Mouse (Mus musculus) kidney, embryonic 15.5 days (tissue): ENCODE measurements around the gene Paqr4. TPM values are rescaled to one million over a fixed set of nuclear protein-coding genes. Genes with fewer than 3 reads are reported as not detected.

Experiments used
- ATAC-seq: fragments of 200-750 bp; cut with Nextera tagmentation; replicated peaks from 2 replicates; pipeline ENCODE4 v1.8.0; 2017; ENCODE audit warnings: moderate TSS enrichment; ENCODE audit not compliant: low FRiP score
- H3K27ac ChIP-seq: fragments of 300-500 bp; sonication (generic); 2 replicates; pipeline ENCODE4 v1.5.1; 2015; ENCODE audit warnings: mild to moderate bottlenecking, inconsistent platforms
- H3K27me3 ChIP-seq: fragments of 300-500 bp; sonication (generic); 2 replicates; pipeline ENCODE4 v1.6.1; 2015; ENCODE audit warnings: inconsistent platforms
- H3K36me3 ChIP-seq: fragments of 300-500 bp; sonication (generic); 2 replicates; pipeline ENCODE4 v1.6.1; 2015; ENCODE audit warnings: inconsistent platforms
- H3K4me1 ChIP-seq: fragments of 300-500 bp; sonication (generic); 2 replicates; pipeline ENCODE4 v1.6.1; 2015; ENCODE audit warnings: inconsistent platforms
- H3K4me2 ChIP-seq: fragments of 300-500 bp; sonication (generic); 2 replicates; pipeline ENCODE4 v1.6.1; 2015; ENCODE audit warnings: moderate library complexity, mild to moderate bottlenecking, inconsistent platforms
- H3K4me3 ChIP-seq: fragments of 300-500 bp; sonication (generic); replicated peaks from 2 replicates; pipeline ENCODE4 v1.5.1; 2015; ENCODE audit warnings: mild to moderate bottlenecking, inconsistent platforms
- H3K9ac ChIP-seq: fragments of 300-500 bp; sonication (generic); 2 replicates; pipeline ENCODE4 v1.6.1; 2015; ENCODE audit warnings: mild to moderate bottlenecking, inconsistent platforms
- H3K9me3 ChIP-seq: fragments of 300-500 bp; sonication (generic); replicated peaks from 2 replicates; pipeline ENCODE4 v1.6.1; 2016; ENCODE audit warnings: inconsistent platforms
- WGBS: fragments of 180-500 bp; shearing (Covaris S2); methylation state at CpG from one replicate; pipeline ENCODE4 v1.1.7; 2015; ENCODE audit warnings: mixed read lengths; 5-methylcytosine and 5-hydroxymethylcytosine counted together
- polyA plus RNA-seq: library from polyadenylated mRNA; unstranded; fragments of >200 nt; fragmentation: Nextera tagmentation; extraction: Ambion mirVana; gene quantifications from 2 replicates; pipeline ENCODE4 v1.2.1, GENCODE M21; 2015

The Paqr4 gene
- polyA plus RNA-seq, 1 experiment from 2014 or later = 23.8 TPM

- WGBS = 2% methylated on average over 48 of the region's 48 CpGs
Observed at GRCm38 (mm10) chr17:23739202-23740135, 1.2 kb downstream of the Paqr4 start.

GRCm38 (mm10) chr17:23738836-23739201, 1.8 kb downstream of the Paqr4 start:
- Histone ChIP-seq H3K4me3 (peak overlapping the region; percentile 63), H3K4me2 (peak overlapping the region; percentile 97), H3K27ac (peak overlapping the region; percentile 23; the same call in 1 of the 2 replicates), H3K36me3 (peaks cover 33% of the 10 kb centered on the region), H3K9me3 (no peaks in the 10 kb centered on the region), H3K27me3 (peaks cover 49% of the 10 kb centered on the region), H3K4me1 (peaks cover 50% of the 10 kb centered on the region), H3K9ac (0 out of 2 replicates have a peak overlapping the region, but pooled peaks have one; percentile 58)
- no peak for ATAC-seq
- WGBS = 50% methylated on average over 2 of the region's 2 CpGs

More at GRCm38 (mm10) chr17:23739202-23740135, 1.2 kb downstream of the Paqr4 start:
- peak; percentile 30 for ATAC-seq
- Histone ChIP-seq H3K27ac (peak overlapping the region; percentile 63), H3K27me3 (peaks cover 56% of the 10 kb centered on the region), H3K4me3 (peak overlapping the region; percentile 63), H3K9me3 (no peaks in the 10 kb centered on the region), H3K4me1 (peaks cover 56% of the 10 kb centered on the region), H3K36me3 (peaks cover 28% of the 10 kb centered on the region), H3K9ac (peak overlapping the region; percentile 58), H3K4me2 (peak overlapping the region; percentile 97)

DNA sequence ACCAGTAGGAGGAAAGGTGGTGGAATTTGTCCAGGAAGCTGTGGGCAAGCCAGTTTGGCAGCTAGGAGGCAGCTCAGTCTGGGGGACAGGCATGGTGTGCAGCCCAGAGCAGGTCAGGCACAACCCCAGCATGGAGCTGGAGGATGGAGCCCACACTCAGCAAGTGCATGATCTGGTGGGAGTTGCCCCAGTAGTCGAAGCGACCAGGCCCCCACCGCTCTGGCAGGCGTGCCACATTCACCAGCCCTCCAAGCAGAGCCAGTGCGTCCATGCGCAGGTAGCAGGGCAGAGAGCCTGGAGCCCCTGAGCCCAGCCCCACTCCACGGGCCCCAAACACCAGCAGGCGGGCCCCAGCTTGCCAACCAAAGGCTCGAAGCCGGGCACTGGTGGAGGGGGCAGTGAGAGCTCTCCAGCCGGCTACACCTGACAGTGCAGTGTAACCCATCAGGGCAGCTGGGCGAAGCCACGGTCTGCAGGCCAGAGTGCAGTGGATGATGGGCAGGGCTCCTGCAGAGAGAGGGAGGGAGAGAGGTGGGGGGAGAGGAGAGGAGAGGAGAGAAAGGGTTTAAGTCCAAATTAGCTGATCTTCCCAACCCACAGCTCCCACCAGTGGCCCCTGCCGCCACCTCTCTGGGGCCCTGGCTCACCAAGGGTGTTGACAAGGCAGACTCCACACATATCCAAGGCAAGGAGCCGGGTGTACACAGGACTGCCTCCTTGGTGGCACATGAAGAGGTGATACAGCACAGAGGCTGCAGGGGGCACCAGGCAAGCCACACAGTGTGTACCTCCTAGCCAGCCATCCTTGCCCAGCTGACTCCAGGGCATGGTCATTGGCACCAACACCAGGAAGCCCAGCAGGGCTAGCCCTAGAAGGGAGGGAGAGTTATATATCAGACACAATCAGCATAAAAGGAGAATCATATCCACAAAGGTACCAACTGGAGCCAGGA, 2.9 kb downstream of the Paqr4 start:
- no peaks in the 10 kb centered on the region for H3K9me3 ChIP-seq
- no peak overlapping the region for H3K27ac ChIP-seq
- 65% methylated on average over 15 of the region's 15 CpGs for WGBS
- H3K4me1 ChIP-seq = peaks cover 48% of the 10 kb centered on the region
- no peak overlapping the region for H3K9ac ChIP-seq
- H3K36me3 ChIP-seq = peaks cover 35% of the 10 kb centered on the region
- ATAC-seq = no peak
- H3K4me2 ChIP-seq = peak overlapping the region; percentile 97; the same call in 1 of the 2 replicates
- H3K4me3 ChIP-seq = peak overlapping the region; percentile 63; the same call in 1 of the 2 replicates
- H3K27me3 ChIP-seq = peaks cover 39% of the 10 kb centered on the region

- no peak overlapping the region for H3K4me3 ChIP-seq
- no peak overlapping the region for H3K4me2 ChIP-seq
- no peak overlapping the region for H3K27ac ChIP-seq
- peaks cover 27% of the 10 kb centered on the region for H3K4me1 ChIP-seq
- H3K27me3 ChIP-seq = peaks cover 15% of the 10 kb centered on the region; the same call in 1 of the 2 replicates
- 68% methylated on average over 1 of the region's 1 CpGs for WGBS
- no peaks in the 10 kb centered on the region for H3K9me3 ChIP-seq
- peaks cover 39% of the 10 kb centered on the region for H3K36me3 ChIP-seq
- no peak overlapping the region for H3K9ac ChIP-seq
- ATAC-seq = no peak
Observed at GRCm38 (mm10) chr17:23734341-23734740, 6.3 kb downstream of the Paqr4 start.

DNA sequence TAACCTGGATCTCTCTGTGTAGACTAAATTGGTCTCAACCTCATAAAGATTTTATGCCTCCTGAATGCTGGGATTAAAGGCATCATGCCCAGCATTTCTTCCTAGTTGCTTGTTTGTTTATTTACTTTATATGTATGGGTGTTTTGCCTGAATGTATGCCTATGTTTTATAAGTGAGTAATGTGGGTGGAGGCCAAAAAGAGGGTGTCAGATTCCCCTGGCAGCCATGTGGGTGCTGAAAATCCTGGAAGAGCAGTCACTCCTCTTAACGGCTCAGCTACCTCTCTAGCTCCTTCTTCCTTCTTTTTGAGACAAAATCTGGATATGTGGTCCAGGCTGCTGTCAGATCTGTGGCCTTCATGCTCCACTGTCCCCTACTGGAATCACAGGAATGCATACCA, 10.2 kb downstream of the Paqr4 start:
- H3K9ac ChIP-seq = no peak overlapping the region
- H3K36me3 ChIP-seq = peaks cover 20% of the 10 kb centered on the region
- WGBS = 35% methylated on average over 1 of the region's 1 CpGs
- H3K4me3 ChIP-seq = no peak overlapping the region
- H3K27me3 ChIP-seq = no peaks in the 10 kb centered on the region
- H3K4me2 ChIP-seq = no peak overlapping the region
- H3K9me3 ChIP-seq = no peaks in the 10 kb centered on the region
- no peak overlapping the region for H3K27ac ChIP-seq
- no peak for ATAC-seq
- H3K4me1 ChIP-seq = peaks cover 20% of the 10 kb centered on the region

DNA sequence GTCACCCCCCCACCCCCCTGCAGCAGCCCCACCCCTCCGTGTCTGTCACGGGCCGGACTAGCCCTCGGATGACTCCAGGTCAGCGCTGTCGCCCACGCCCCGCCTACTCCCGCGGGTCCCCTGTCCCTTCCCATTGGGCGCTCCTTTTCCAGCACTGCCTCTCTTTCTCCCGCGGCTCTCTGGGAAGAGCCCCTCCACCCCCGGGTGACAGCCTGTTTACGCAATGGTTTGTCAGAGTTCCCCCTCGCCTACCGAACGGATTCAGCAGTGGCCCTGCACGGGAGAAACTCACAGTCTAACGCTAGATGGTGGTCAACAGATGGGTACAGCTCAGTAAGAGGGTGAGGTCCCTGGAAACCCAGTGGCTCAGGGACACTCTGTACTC, 13.9 kb downstream of the Paqr4 start:
- H3K27ac ChIP-seq = peak overlapping the region; percentile 92
- 0% methylated on average over 20 of the region's 20 CpGs for WGBS
- no peaks in the 10 kb centered on the region for H3K27me3 ChIP-seq
- peak overlapping the region; percentile 78 for H3K4me2 ChIP-seq
- no peaks in the 10 kb centered on the region for H3K36me3 ChIP-seq
- H3K4me3 ChIP-seq = peak overlapping the region; percentile 97
- peak overlapping the region; percentile 85 for H3K9ac ChIP-seq
- peaks cover 21% of the 10 kb centered on the region for H3K4me1 ChIP-seq
- no peaks in the 10 kb centered on the region for H3K9me3 ChIP-seq
- peak; percentile 90 for ATAC-seq

GRCm38 (mm10) chr17:23725999-23726757, 14.5 kb downstream of the Paqr4 start, which contains the start of gene Pkmyt1:
Pkmyt1 (plus strand) TSS chr17:23726336.
- H3K4me1 ChIP-seq = peaks cover 21% of the 10 kb centered on the region
- H3K36me3 ChIP-seq = no peaks in the 10 kb centered on the region
- peak within 1 kb of the TSS; percentile 92 for H3K27ac ChIP-seq
- no peaks in the 10 kb centered on the region for H3K9me3 ChIP-seq
- peak; percentile 95 for ATAC-seq
- peak within 1 kb of the TSS; percentile 78 for H3K4me2 ChIP-seq
- no peaks in the 10 kb centered on the region for H3K27me3 ChIP-seq
- 1% methylated on average over 71 of the region's 73 CpGs for WGBS
- H3K4me3 ChIP-seq = peak within 1 kb of the TSS; percentile 97
- peak within 1 kb of the TSS; percentile 85 for H3K9ac ChIP-seq

DNA sequence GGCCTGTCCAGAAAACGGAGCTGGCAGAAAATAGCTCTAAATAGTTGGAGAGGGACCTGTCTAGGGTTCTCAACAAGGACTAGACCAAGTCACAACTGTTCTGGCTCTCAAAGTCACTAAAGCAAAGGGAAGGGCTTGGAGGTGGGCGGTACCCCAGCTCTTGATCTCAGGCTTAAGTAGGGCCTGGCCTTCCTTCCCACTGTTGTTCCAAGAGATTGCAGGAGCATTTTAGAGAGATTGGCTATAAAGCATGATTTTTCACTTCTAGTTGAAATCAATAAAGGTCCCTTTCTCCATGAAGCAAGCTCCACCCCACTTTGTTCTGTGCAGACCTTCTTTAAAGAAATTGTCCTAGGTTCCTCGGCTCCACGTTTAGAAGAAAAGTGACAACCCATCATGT, 15.2 kb downstream of the Paqr4 start:
- Histone ChIP-seq H3K4me1 (peaks cover 17% of the 10 kb centered on the region), H3K9ac (peak overlapping the region; percentile 85), H3K4me3 (peak overlapping the region; percentile 97), H3K27me3 (no peaks in the 10 kb centered on the region), H3K4me2 (peak overlapping the region; percentile 78), H3K27ac (peak overlapping the region; percentile 92), H3K9me3 (no peaks in the 10 kb centered on the region), H3K36me3 (no peaks in the 10 kb centered on the region)
- no peak for ATAC-seq
- WGBS = 61% methylated on average over 4 of the region's 4 CpGs

GRCm38 (mm10) chr17:23722376-23723125, 18.1 kb downstream of the Paqr4 start, which contains the start of gene 1520401A03Rik:
1520401A03Rik (minus strand) TSS chr17:23722783.
- Histone ChIP-seq H3K27ac (no peak within 1 kb of the TSS), H3K4me2 (no peak within 1 kb of the TSS), H3K36me3 (no peaks in the 10 kb centered on the region), H3K4me1 (peaks cover 15% of the 10 kb centered on the region), H3K27me3 (no peaks in the 10 kb centered on the region), H3K4me3 (no peak within 1 kb of the TSS), H3K9ac (no peak within 1 kb of the TSS), H3K9me3 (no peaks in the 10 kb centered on the region)
- no peak for ATAC-seq
- WGBS = 68% methylated on average over 7 of the region's 7 CpGs

DNA sequence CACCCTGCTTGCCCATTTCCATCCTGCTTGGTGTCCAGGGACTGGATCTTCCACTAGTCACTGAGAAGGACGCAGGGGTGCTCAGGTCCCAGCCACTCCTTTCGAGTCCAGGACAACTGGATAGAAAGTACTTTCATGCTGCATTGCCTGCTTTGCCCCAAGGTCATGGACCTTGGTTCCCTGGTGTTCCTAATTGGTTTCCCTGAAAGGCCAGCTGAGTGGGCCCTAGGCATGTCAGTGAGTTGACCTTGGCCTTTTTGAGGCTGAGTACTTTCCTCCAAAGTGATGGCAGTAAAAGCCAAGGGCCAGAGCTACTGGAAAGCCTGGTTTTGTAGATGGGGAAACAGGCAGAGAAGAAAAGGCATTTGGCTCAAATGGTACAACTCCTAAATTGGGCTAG, 18.8 kb downstream of the Paqr4 start:
- H3K4me3 ChIP-seq = no peak overlapping the region
- no peak overlapping the region for H3K4me2 ChIP-seq
- peaks cover 9% of the 10 kb centered on the region for H3K4me1 ChIP-seq
- H3K9me3 ChIP-seq = no peaks in the 10 kb centered on the region
- no peaks in the 10 kb centered on the region for H3K36me3 ChIP-seq
- H3K9ac ChIP-seq = no peak overlapping the region
- ATAC-seq = no peak
- WGBS = 73% methylated on average over 2 of the region's 2 CpGs
- H3K27me3 ChIP-seq = no peaks in the 10 kb centered on the region
- H3K27ac ChIP-seq = no peak overlapping the region
